Comparison of ENCODE assay signal across 8 mouse cellular contexts in genomic region chr17:24672141-24672540, GRCm38 (mm10). TPM values are rescaled to one million over a fixed set of nuclear protein-coding genes. Genes with fewer than 3 reads are reported as not detected.
DNase-seq lines count a peak whose midpoint lies in the region; ATAC-seq and TF ChIP-seq lines count a peak whose summit lies in the region.

No protein-coding gene starts in this region.

- H3K27me3 ChIP-seq in stomach, postnatal 0 days (ENCODE audit: control insufficient read depth, insufficient read depth, low read length): no peaks in the 10 kb centered on the region

- peak overlapping the region; percentile 17; the same call in 1 of the 2 replicates for H3K4me3 ChIP-seq in gastrocnemius, adult 2 months
- H3K4me3 ChIP-seq in stomach, postnatal 0 days (ENCODE audit: low read depth, low read length): no peak overlapping the region

- peaks cover 10% of the 10 kb centered on the region for H3K36me3 ChIP-seq in stomach, postnatal 0 days (ENCODE audit: control insufficient read depth, insufficient read depth, low read length)

- intact Hi-C loops in gastrocnemius, adult 2 months (cut with DNase I): no loop called here
- intact Hi-C loops in heart, postnatal 25 days (cut with DNase I): loop anchor here (5.0 kb wide), 1 partner anchor 195 kb away; the partner anchor contains the start of gene Mlst8

- H3K27ac ChIP-seq in gastrocnemius, adult 2 months: 0 out of 2 replicates have a peak overlapping the region, but pooled peaks have one; percentile 38
- peak overlapping the region; percentile 20; the same call in 1 of the 2 replicates for H3K27ac ChIP-seq in stomach, postnatal 0 days (replicated peaks)

- H3K4me1 ChIP-seq in stomach, postnatal 0 days (replicated peaks; ENCODE audit: control insufficient read depth, insufficient read depth): peaks cover 3% of the 10 kb centered on the region; the same call in 1 of the 2 replicates

- WGBS in stomach, postnatal 0 days: 13% methylated on average over 5 of the region's 5 CpGs

- H3K9me3 ChIP-seq in stomach, postnatal 0 days (ENCODE audit: control insufficient read depth, low read length): no peaks in the 10 kb centered on the region

- TF ChIP-seq CTCF in gastrocnemius, adult 2 months (IDR thresholded peaks at IDR 0.05): no peak
- TF ChIP-seq CTCF in stomach, postnatal 0 days (IDR thresholded peaks at IDR 0.05; ENCODE audit: low read depth): no peak

- DNase-seq in gastrocnemius, adult 2 months: peak; percentile 55
- no peak for DNase-seq in gastrocnemius, adult 8-10 months (ENCODE audit: low spot score in 2 of 2)
- peak; percentile 60 for DNase-seq in adrenal gland, postnatal 25 days
- DNase-seq in heart, postnatal 25 days (ENCODE audit: low spot score): peak; percentile 62
- peak; percentile 66 for DNase-seq in liver
- peak; percentile 67 for DNase-seq in stomach, postnatal 0 days (ENCODE audit: low spot score)
- no peak for DNase-seq in thymus, postnatal 36 days

- peak; percentile 18; the same call in 1 of the 2 replicates for ATAC-seq in stomach, postnatal 0 days (ENCODE audit: low FRiP score, low TSS enrichment)
- no peak for ATAC-seq in frontal cortex, adult (ENCODE audit: low TSS enrichment)

- no peak for TF ChIP-seq EP300 in stomach, postnatal 0 days (optimal IDR thresholded peaks at IDR 0.05)

- no peak overlapping the region for H3K9ac ChIP-seq in stomach, postnatal 0 days (ENCODE audit: low read length)

- H3K4me2 ChIP-seq in stomach, postnatal 0 days (replicated peaks; ENCODE audit: low read depth): no peak overlapping the region

RNA-seq across cellular contexts. Expression of gene Zfp598, which starts 2.7 kb away (rescaled TPM):
- 10 to 100 TPM; 22.1 to 24.5 TPM for total RNA-seq in gastrocnemius, adult 2 months (2021)
- total RNA-seq in gastrocnemius, adult 8-10 months (2022): 10 to 100 TPM; 22.4 to 27.6 (median 27.0) TPM
- 53.9 and 54.7 TPM in 2 replicates for total RNA-seq in adrenal gland, postnatal 25 days (2021)
- total RNA-seq in heart, postnatal 25 days (2021): 10 to 100 TPM; 17.5 to 17.9 TPM
- 9.7 and 12.4 TPM in 2 replicates for polyA plus RNA-seq in stomach, postnatal 0 days (2015; fragmentation: Nextera tagmentation; extraction: Ambion mirVana)

RNA-seq across cellular contexts. Expression of gene Npw, which starts 13.9 kb away (rescaled TPM):
- total RNA-seq in gastrocnemius, adult 2 months (2021): not detected
- not detected for total RNA-seq in gastrocnemius, adult 8-10 months (2022)
- total RNA-seq in adrenal gland, postnatal 25 days (2021): not detected in 2 replicates
- total RNA-seq in heart, postnatal 25 days (2021): not detected
- polyA plus RNA-seq in stomach, postnatal 0 days (2015; fragmentation: Nextera tagmentation; extraction: Ambion mirVana): 1.2 and 1.8 TPM in 2 replicates

RNA-seq across cellular contexts. Expression of gene Syngr3, which starts 17.6 kb away (rescaled TPM):
- total RNA-seq in gastrocnemius, adult 2 months (2021): not detected
- under 1 TPM in 1 of 4 experiments, not detected in 3; 0.17 TPM for total RNA-seq in gastrocnemius, adult 8-10 months (2022)
- total RNA-seq in adrenal gland, postnatal 25 days (2021): 1.2 and 2.1 TPM in 2 replicates
- not detected for total RNA-seq in heart, postnatal 25 days (2021)
- 5.0 and 5.9 TPM in 2 replicates for polyA plus RNA-seq in stomach, postnatal 0 days (2015; fragmentation: Nextera tagmentation; extraction: Ambion mirVana)

RNA-seq across cellular contexts. Expression of gene Slc9a3r2, which starts 22.0 kb away (rescaled TPM):
- total RNA-seq in gastrocnemius, adult 2 months (2021): 10 to 100 TPM; 27.8 to 52.9 TPM
- total RNA-seq in gastrocnemius, adult 8-10 months (2022): 10 to 100 TPM; 17.8 to 38.4 (median 20.8) TPM
- 53.4 and 63.5 TPM in 2 replicates for total RNA-seq in adrenal gland, postnatal 25 days (2021)
- total RNA-seq in heart, postnatal 25 days (2021): 100 to 1,000 TPM in 1 of 2 experiments, 10 to 100 TPM in 1; 96.0 to 135 TPM
- polyA plus RNA-seq in stomach, postnatal 0 days (2015; fragmentation: Nextera tagmentation; extraction: Ambion mirVana): 37.9 and 38.0 TPM in 2 replicates

RNA-seq across cellular contexts. Expression of gene Gfer, which starts 23.8 kb away (rescaled TPM):
- 10 to 100 TPM; 32.8 to 37.5 TPM for total RNA-seq in gastrocnemius, adult 2 months (2021)
- total RNA-seq in gastrocnemius, adult 8-10 months (2022): 10 to 100 TPM; 38.2 to 54.4 (median 44.7) TPM
- 30.5 and 33.5 TPM in 2 replicates for total RNA-seq in adrenal gland, postnatal 25 days (2021)
- 10 to 100 TPM; 21.9 to 22.1 TPM for total RNA-seq in heart, postnatal 25 days (2021)
- polyA plus RNA-seq in stomach, postnatal 0 days (2015; fragmentation: Nextera tagmentation; extraction: Ambion mirVana): 27.2 and 27.7 TPM in 2 replicates

Comparison
In these comparisons a context has a peak if more than half of its experiments do, and no peak if none do; other contexts are left out.
1. DNase-seq: peak in gastrocnemius, adult 2 months (single experiment), adrenal gland, postnatal 25 days (single experiment), heart, postnatal 25 days (single experiment), liver (single experiment) and stomach, postnatal 0 days (single experiment); none in gastrocnemius, adult 8-10 months (0 of 2) and thymus, postnatal 36 days (0 of 2).